Mouse (Mus musculus) retina, adult 2 months (tissue): ENCODE measurements around the gene Dnah6.

Source experiments
- DNase-seq: peaks from one replicate; pipeline ENCODE4 v3.0.0-alpha.2; 2012; ENCODE audit warnings: low read depth, low spot score

The Dnah6 gene

GRCm38 (mm10) chr6:73028853-73029252, 192.6 kb downstream of the Dnah6 start:
- no peak for DNase-seq

- no peak for DNase-seq
Measured at GRCm38 (mm10) chr6:73027881-73028280, 193.6 kb downstream of the Dnah6 start.

- DNase-seq = no peak
Measured at GRCm38 (mm10) chr6:73026898-73027297, 194.6 kb downstream of the Dnah6 start.

DNA sequence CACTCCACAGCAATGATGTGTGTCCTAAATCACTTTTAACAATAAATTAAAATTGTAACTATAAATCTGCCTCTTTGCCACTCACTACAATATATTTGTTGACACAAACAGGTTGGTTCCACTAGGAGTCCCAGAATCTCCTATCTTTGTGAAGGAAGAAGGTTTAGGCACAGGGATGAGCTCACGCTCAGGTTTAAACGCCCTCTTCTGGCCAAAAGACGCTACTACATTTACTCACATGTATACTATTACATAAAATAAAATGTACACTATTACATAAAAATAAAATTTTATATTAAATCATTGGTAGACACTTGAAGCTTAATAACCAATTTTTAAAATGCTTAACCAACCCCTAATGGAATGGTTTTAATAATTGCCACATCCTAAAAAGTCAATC, 201.4 kb downstream of the Dnah6 start:
- no peak for DNase-seq

DNA sequence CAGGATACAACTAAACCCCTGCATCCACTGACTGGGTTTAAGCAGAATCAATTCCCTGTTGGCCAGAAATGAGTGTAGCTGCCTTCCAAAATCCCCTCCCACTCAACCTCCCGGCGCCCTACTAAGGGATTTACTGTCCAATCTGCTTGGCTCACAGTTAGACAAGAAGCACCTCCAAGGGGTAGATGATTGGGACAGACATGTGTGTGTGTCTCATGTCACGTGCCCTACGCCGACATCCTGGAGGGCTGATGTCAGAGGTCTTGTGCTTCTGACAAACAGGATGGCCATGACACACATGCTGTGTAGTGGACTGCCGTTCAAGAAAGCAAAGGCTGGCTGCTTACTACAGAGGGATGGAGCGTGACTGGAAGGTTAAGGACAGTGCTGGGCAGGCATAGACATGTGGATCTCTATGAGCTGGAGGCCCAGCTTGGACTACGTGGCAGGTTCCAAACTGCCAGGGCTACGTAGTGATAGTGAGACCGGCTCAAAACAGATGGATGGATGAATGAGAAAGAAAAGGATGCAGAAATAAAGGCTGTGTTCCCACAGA, 202.6 kb downstream of the Dnah6 start:
- DNase-seq = no peak

DNA sequence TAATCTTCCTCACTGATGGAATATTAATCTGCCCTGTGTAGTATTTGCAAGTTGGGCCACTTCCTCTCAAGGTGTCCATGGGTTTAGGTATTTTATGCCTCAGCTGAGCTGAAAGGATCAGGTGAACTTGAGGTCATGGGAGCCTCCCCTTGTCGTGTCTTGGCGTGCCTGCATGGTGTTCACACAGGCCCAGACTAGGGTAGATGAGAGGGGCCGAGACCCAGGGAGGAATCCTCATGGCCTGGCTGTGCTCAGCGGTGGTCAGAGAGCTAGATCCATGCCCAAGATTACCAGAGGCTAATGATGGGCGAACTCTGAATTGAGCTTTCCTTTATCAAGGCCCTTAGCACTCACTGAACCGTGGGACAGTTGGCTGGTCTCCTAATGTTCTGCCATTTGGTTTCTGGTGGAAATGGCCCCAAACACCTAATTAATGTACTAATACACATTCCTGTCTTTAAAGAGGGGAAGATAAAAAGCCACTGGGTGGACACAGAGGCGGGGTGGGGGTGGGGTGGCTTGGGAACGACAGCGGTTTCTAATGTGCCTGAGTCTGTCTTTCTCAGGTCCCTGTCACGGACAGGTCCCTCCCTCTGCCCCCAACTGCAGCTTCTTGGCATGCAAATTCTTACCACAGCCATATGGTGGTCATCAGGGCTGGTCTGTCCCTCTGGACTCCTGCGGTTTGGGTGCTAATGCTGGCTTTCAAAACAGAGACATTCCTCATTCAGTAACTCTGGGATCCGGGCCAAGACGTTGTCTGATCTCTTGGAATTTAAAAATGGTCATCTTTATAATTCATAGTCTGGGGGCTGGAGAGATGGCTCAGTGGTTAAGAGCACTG, 206.9 kb downstream of the Dnah6 start:
- DNase-seq = no peak

- no peak for DNase-seq
Measured at GRCm38 (mm10) chr6:73012931-73013330, 208.5 kb downstream of the Dnah6 start.

DNA sequence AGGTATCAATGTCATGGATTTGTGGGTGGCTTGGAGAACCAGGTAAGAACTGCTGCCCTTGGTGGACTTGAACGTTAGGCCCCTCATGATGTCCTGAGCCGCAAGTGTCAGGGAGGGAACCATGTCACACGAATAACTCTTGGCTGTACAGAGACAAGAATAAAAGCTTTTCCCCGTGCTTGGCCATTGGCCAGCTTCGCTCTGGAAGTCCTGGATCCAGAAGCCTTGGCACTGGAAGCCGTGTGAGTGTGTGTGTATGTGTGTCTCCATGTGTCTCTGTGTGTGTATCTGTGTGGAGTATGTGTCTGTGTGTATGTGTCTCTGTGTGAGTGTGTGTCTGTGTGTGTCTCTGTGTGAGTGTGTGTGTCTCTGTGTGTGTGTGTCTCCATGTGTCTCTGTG, 209.6 kb downstream of the Dnah6 start:
- DNase-seq = no peak

GRCm38 (mm10) chr6:73010073-73010472, 211.4 kb downstream of the Dnah6 start:
- no peak for DNase-seq

DNA sequence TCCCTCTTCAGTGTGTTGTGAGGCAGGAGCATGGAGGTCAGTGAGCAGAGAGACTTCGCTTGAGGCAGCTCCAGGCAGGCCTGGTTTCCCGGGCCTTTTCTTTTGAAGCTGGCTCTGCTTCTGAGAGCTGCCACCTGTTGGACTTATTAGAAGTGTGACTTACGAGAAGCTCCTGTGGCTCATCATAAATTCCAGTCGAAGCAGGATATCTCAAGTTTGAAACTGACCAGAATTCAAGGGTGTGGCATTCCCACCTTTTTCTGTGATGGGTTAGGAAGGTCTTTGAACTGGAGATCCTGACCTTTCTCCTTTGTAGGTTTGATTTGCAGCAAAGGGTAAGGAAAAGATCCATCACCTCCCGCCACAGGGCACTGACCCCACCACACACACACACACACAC, 217.8 kb downstream of the Dnah6 start:
- DNase-seq = no peak

DNA sequence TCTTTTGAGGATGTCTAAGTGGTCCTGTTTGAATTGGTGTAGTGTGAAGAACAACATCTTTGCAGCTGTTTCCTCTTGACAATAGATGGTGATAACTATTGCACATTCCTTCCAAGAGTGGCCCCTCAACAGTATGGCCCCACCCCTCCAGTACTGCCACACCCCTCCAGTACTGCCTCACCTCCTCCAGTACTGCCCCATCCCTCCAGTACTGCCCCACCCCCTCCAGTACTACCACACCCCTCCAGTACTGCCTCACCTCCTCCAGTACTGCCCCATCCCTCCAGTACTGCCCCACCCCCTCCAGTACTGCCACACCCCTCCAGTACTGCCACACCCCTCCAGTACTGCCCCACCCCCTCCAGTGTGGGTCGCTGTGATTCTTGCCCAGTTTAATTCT, 219.1 kb downstream of the Dnah6 start:
- no peak for DNase-seq

- DNase-seq = no peak
Measured at GRCm38 (mm10) chr6:72998809-72999208, 222.6 kb downstream of the Dnah6 start.

DNA sequence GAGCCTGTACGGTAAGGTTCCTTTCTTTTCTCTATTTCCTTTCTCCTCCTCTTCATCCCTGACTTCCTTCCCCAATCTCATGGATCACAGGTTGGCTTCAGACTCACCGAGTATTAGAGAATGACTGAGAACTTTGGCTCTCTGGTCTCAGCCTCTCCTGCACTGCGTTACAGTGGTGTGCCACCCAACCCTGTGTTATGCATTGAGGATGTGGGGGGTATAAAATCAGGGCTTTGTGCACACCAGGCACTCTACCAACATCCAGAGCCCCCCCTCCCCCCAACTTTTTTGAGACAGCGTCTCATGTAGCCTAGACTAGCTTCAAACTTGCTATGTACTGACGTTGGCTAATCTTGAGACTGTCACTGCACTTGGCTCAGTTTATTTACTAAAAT, 227.8 kb downstream of the Dnah6 start:
- no peak for DNase-seq

- no peak for DNase-seq
Measured at GRCm38 (mm10) chr6:72993054-72993687, 228.3 kb downstream of the Dnah6 start.

GRCm38 (mm10) chr6:72990206-72990605, 231.2 kb downstream of the Dnah6 start:
- no peak for DNase-seq

DNA sequence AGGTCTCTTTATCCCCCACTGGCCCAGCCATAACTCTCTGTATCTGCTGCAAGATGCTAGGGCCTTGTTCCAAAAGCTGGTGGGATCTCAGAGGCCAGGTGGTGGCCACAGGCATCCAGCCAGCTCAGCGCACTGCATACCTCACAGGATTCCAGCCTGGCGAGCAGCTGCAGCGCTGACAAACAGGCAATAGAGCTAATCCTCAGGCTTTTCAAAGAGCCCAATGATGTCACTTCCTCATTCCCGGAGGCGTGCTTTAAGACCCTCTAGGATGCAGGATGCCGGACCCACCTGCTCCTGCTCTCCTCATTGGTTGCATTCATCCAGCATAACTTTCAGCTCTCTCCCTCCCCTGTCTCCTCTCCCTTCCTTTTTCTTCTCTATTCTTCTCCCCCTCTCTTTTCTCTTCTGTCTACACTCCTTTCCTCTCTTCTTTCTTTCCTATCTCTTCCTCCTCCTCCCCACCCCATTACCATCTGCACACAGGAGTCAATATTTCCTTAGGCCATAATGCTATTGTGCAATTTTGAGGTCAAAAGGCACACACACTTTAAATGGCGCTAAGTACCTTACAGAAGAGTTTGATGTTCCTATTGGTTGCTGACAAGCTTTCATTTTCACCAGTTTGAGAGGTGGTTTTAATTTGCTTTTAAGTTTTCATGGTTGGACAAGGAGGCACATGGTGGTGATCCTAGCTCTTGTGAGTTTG, 232.3 kb downstream of the Dnah6 start:
- DNase-seq = no peak

DNA sequence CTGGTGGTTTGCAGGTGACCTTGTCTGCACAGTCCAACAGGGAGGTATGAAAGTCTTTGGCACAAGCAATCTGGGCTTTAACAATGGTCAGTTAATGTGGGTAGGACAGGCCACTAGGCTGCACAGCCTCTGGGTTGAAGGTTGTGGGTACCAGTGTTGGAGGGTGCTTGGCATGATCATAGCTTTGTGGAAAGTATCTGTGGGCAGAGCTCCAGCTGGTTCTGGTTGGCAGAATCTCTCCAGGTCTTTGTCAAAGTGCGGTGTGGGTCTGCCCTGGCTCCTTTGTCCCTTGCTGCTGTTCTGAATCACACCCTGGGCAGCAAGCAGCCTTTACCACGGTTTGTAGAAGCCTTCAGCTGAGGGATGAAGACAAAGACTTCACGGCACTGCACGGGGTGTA, 238.9 kb downstream of the Dnah6 start:
- DNase-seq = no peak

DNA sequence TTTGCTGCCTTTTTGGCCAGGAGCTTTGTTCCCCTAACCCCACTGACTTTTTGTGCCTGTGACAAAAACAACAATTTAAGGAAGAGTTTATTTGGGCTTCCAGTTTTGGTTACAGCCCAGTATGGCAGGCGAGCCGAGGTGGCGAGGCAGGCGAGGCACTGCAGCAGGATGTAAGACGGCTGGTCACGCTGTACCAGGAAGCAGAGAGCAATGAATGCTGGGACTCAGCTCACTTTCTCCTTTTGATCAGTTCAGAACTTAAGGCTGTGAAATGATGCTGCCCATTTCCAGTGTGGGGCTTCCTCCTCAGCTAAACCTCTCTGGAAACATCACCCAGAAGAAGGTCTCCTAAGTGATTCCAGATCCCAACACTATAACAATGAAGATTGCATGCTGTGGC, 239.6 kb downstream of the Dnah6 start:
- no peak for DNase-seq

DNA sequence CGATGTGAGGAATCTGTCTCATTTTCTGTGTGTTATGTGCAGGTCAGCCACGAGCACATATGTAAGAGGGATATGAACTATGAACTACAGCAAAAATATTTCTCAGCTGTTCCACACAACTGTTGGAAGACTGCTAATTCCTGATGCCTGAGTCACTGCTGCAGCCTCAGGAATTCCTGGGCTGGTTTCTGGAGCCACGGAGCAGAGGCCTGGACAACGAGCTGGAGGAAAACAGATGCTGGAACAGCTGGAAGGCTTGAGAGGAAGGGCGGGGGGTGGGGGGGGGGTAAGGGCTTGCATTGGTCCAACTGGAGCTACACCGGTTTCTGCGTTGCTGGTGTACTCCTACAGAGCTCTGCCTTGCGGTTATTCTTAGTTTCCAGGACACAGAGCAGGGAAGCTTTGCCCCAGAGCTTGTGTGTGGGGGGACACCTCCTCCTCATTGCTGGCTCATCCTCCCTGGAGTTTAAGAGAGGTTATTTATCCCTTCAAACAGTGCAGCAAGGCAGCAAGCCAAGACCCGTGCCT, 240.3 kb downstream of the Dnah6 start:
- no peak for DNase-seq

GRCm38 (mm10) chr6:72976866-72977265, 244.6 kb downstream of the Dnah6 start:
- no peak for DNase-seq

- no peak for DNase-seq
Measured at GRCm38 (mm10) chr6:72971074-72971473, 250.4 kb downstream of the Dnah6 start.

GRCm38 (mm10) chr6:72969787-72970186, 251.7 kb downstream of the Dnah6 start:
- DNase-seq = no peak
